Mouse (Mus musculus) Muller cell, postnatal 12 days (primary cell): Measurements from ENCODE around the gene Il17a.
A peak's percentile ranks its signal among the peaks of the same experiment; 100 is the strongest.
"Not testable (repeated sequence)": the region's sequence is repeated elsewhere in the genome, so short reads cannot be mapped to it uniquely, and the experiment has no call there.

Experiments used
- DNase-seq: peaks from one replicate; pipeline ENCODE4 v3.0.0-alpha.2; 2015; ENCODE audit errors: inconsistent ontology term

Il17a gene

GRCm38 (mm10) chr1:20730903-20731302 lies at the start of gene Il17a:
Gene Il17a, plus strand, starts transcription at chr1:20730905.
- DNase-seq = no peak

GRCm38 (mm10) chr1:20682849-20683248 lies 47.9 kb upstream of the Il17a start:
- no peak for DNase-seq

GRCm38 (mm10) chr1:20683386-20683785 lies 47.3 kb upstream of the Il17a start:
- no peak for DNase-seq

GRCm38 (mm10) chr1:20683853-20684252 lies 46.9 kb upstream of the Il17a start:
- no peak for DNase-seq

- DNase-seq = no peak
Observed at GRCm38 (mm10) chr1:20684403-20684802, 46.3 kb upstream of the Il17a start.

GRCm38 (mm10) chr1:20685393-20685792 lies 45.3 kb upstream of the Il17a start:
- no peak for DNase-seq

- DNase-seq = peak; percentile 30
Observed at GRCm38 (mm10) chr1:20685907-20686306, 44.8 kb upstream of the Il17a start.

GRCm38 (mm10) chr1:20691336-20691735 lies 39.4 kb upstream of the Il17a start:
- DNase-seq = no peak

GRCm38 (mm10) chr1:20693634-20694313 lies 36.9 kb upstream of the Il17a start:
- DNase-seq = no peak

- DNase-seq = no peak
Observed at GRCm38 (mm10) chr1:20700011-20700410, 30.7 kb upstream of the Il17a start.

GRCm38 (mm10) chr1:20736572-20736971 lies 5.9 kb downstream of the Il17a start:
- no peak for DNase-seq

GRCm38 (mm10) chr1:20738483-20738882 lies 7.8 kb downstream of the Il17a start:
- DNase-seq = peak; percentile 7

- DNase-seq = no peak
Observed at GRCm38 (mm10) chr1:20740496-20740998, 9.8 kb downstream of the Il17a start.

- no peak for DNase-seq
Observed at GRCm38 (mm10) chr1:20754439-20754838, 23.7 kb downstream of the Il17a start.

- no peak for DNase-seq
Observed at GRCm38 (mm10) chr1:20757586-20757985, 26.9 kb downstream of the Il17a start.

GRCm38 (mm10) chr1:20759799-20760198 lies 29.1 kb downstream of the Il17a start:
- no peak for DNase-seq

- no peak for DNase-seq
Observed at GRCm38 (mm10) chr1:20760331-20760730, 29.6 kb downstream of the Il17a start.

- DNase-seq = no peak
Observed at GRCm38 (mm10) chr1:20761411-20761810, 30.7 kb downstream of the Il17a start.

GRCm38 (mm10) chr1:20766526-20766925 lies 35.8 kb downstream of the Il17a start:
- DNase-seq = no peak

GRCm38 (mm10) chr1:20774026-20774730 lies 43.5 kb downstream of the Il17a start:
- not testable (repeated sequence) for DNase-seq

GRCm38 (mm10) chr1:20778366-20778765 lies 47.7 kb downstream of the Il17a start:
- DNase-seq = no peak
